Mouse (Mus musculus) intestine, postnatal 0 days (tissue): ENCODE data around the gene Oas1a. TPM values are rescaled to one million over a fixed set of nuclear protein-coding genes. Genes with fewer than 3 reads are reported as not detected.

ENCODE experiments used
- ATAC-seq: fragments of 200-750 bp; cut with Nextera tagmentation; 2 replicates; pipeline ENCODE4 v1.8.0; 2017; ENCODE audit warnings: mild to moderate bottlenecking, moderate TSS enrichment, moderate library complexity
- H3K27ac ChIP-seq: fragments of 300-500 bp; sonication (generic); 2 replicates; pipeline ENCODE4 v1.5.1; 2014; ENCODE audit warnings: mild to moderate bottlenecking, low read depth, low read length, moderate library complexity
- H3K27me3 ChIP-seq: fragments of 300-500 bp; sonication (generic); replicated peaks from 2 replicates; pipeline ENCODE4 v1.6.1; 2014; ENCODE audit warnings: low read length, mixed read lengths; ENCODE audit not compliant: control insufficient read depth, insufficient read depth
- H3K36me3 ChIP-seq: fragments of 300-500 bp; sonication (generic); 2 replicates; pipeline ENCODE4 v1.6.1; 2014; ENCODE audit warnings: mild to moderate bottlenecking, moderate library complexity; ENCODE audit not compliant: control insufficient read depth, insufficient read depth
- H3K4me1 ChIP-seq: fragments of 300-500 bp; sonication (generic); replicated peaks from 2 replicates; pipeline ENCODE4 v1.6.1; 2014; ENCODE audit warnings: antibody characterized with exemption, low read length, mixed read lengths; ENCODE audit not compliant: control insufficient read depth, insufficient read depth
- H3K4me2 ChIP-seq: fragments of 300-500 bp; sonication (generic); replicated peaks from 2 replicates; pipeline ENCODE4 v1.6.1; 2014; ENCODE audit warnings: low read depth, mild to moderate bottlenecking, moderate library complexity
- H3K4me3 ChIP-seq: fragments of 300-500 bp; sonication (generic); 2 replicates; pipeline ENCODE4 v1.5.1; 2014; ENCODE audit warnings: low read depth, low read length
- H3K9ac ChIP-seq: fragments of 300-500 bp; sonication (generic); 2 replicates; pipeline ENCODE4 v1.6.1; 2014; ENCODE audit warnings: mild to moderate bottlenecking, low read depth, low read length
- H3K9me3 ChIP-seq: fragments of 300-500 bp; sonication (generic); 2 replicates; pipeline ENCODE4 v1.6.1; 2016; ENCODE audit warnings: mixed run types; ENCODE audit not compliant: control insufficient read depth
- CTCF ChIP-seq: sonication (generic); IDR thresholded peaks from 2 replicates; pipeline ENCODE4 v1.5.1; 2016; ENCODE audit warnings: low read depth, mild to moderate bottlenecking, control low read depth, antibody characterized with exemption, moderate library complexity
- WGBS: fragments of 180-500 bp; shearing (Covaris S2); extraction: QIAGEN DNeasy Blood & Tissue Kit; methylation state at CpG from one replicate; pipeline ENCODE4 v1.1.7; 2014; 5-methylcytosine and 5-hydroxymethylcytosine counted together
- microRNA-seq: library from miRNA; unstranded; fragments of <30 nt; microRNA quantifications from one replicate; pipeline ENCODE4, GENCODE M21; 2016
- polyA plus RNA-seq: library from polyadenylated mRNA; unstranded; fragments of >200 nt; fragmentation: Nextera tagmentation; extraction: Ambion mirVana; gene quantifications from 2 replicates; pipeline ENCODE4 v1.2.1, GENCODE M21; 2015

The Oas1a gene
- polyA plus RNA-seq, 1 experiment from 2014 or later = 65.6 TPM

DNA sequence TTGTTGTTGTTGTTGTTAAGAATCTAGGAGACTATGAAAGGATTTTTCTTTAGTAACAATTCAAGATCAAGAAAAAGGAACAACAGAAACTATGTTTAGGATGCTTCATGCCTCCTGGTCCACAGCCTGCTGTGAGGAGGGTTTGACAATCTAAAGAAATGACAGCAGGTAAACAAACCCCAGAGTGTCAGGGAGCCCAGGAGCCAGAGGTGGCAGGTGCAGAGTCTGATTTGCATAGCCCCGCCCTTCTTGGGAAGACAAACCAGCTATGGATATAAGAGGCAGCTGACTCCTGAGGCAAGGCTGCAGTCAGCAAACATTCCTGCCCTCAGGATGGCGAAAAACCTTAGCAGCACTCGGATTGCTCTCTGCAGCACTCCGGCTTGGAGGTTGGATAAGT lies 46.2 kb downstream of the Oas1a start, which contains the start of gene Oas1h:
TSS of gene Oas1h (plus strand) at position 301 of the 400 bp plus-strand sequence.
- H3K4me3 ChIP-seq = no peak within 1 kb of the TSS
- H3K27me3 ChIP-seq = no peaks in the 10 kb centered on the region
- WGBS = 21% methylated on average over 4 of the region's 4 CpGs
- no peaks in the 10 kb centered on the region for H3K36me3 ChIP-seq
- ATAC-seq = peak; percentile 49; the same call in 1 of the 2 replicates
- no peak for TF ChIP-seq CTCF
- no peak within 1 kb of the TSS for H3K27ac ChIP-seq
- no peak within 1 kb of the TSS for H3K4me2 ChIP-seq
- no peak within 1 kb of the TSS for H3K9ac ChIP-seq
- H3K9me3 ChIP-seq = no peaks in the 10 kb centered on the region
- H3K4me1 ChIP-seq = no peaks in the 10 kb centered on the region

GRCm38 (mm10) chr5:120859241-120859640 lies 48.1 kb downstream of the Oas1a start:
- H3K36me3 ChIP-seq = no peaks in the 10 kb centered on the region
- TF ChIP-seq CTCF = no peak
- H3K9ac ChIP-seq = no peak overlapping the region
- no peaks in the 10 kb centered on the region for H3K27me3 ChIP-seq
- 66% methylated on average over 2 of the region's 2 CpGs for WGBS
- H3K4me2 ChIP-seq = no peak overlapping the region
- no peak overlapping the region for H3K4me3 ChIP-seq
- H3K27ac ChIP-seq = no peak overlapping the region
- H3K4me1 ChIP-seq = no peaks in the 10 kb centered on the region
- ATAC-seq = no peak
- H3K9me3 ChIP-seq = no peaks in the 10 kb centered on the region

DNA sequence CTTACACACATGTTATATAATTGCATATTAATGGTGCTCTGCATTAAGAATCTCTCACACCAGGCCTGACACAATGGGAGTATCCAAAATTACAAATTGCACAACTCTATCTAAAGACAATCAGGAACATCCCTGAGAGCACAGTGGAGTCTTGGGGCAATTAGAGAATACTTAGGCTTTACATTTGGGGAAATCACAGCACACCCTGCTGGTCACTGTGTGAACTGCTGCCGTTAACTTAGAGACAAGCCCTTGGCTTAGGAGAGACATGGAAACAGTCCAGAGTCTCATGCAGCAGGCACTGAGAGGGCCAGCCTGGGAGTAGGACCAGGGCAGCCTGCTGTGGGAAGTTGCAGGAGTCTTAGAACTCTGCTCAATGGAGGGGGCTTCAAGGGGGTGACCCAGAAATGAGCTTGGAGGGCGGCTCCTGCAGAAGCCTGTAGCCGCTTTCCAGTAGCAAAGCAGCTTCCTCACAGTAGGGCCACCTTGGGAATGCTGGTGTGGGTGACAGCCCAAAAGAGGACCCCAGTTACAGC lies 57.7 kb downstream of the Oas1a start:
- Histone ChIP-seq H3K27me3 (no peaks in the 10 kb centered on the region), H3K9ac (no peak overlapping the region), H3K27ac (no peak overlapping the region), H3K4me2 (no peak overlapping the region), H3K9me3 (no peaks in the 10 kb centered on the region), H3K36me3 (no peaks in the 10 kb centered on the region), H3K4me3 (no peak overlapping the region), H3K4me1 (no peaks in the 10 kb centered on the region)
- peak; percentile 84 for TF ChIP-seq CTCF
- no peak for ATAC-seq
- WGBS = 64% methylated on average over 3 of the region's 3 CpGs

DNA sequence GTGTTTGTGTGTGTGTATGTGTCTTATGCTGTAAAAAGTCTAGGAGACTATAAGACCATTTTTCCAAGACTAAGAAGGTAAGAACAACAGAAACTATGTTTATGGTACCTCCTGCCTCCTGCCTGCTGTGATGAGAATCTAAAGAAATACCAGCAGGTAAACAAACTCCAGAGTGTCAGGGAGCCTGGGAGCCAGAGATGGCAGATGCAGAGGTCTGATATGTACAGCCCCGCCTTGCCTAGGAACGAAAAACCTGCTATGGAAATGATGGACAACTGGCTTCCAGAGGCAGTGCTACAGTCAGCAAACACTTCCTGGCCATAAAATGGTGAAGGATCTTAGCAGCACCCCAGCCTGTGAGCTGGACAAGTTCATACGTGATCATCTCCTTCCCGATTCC lies 60.3 kb downstream of the Oas1a start, which contains the start of gene Oas1f:
TSS of gene Oas1f (plus strand) at position 301 of the 400 bp plus-strand sequence.
- Histone ChIP-seq H3K4me2 (no peak within 1 kb of the TSS), H3K9ac (no peak within 1 kb of the TSS), H3K36me3 (no peaks in the 10 kb centered on the region), H3K27ac (no peak within 1 kb of the TSS), H3K4me3 (no peak within 1 kb of the TSS), H3K9me3 (no peaks in the 10 kb centered on the region), H3K27me3 (no peaks in the 10 kb centered on the region), H3K4me1 (no peaks in the 10 kb centered on the region)
- 22% methylated on average over 4 of the region's 4 CpGs for WGBS
- no peak for ATAC-seq
- no peak for TF ChIP-seq CTCF

Small RNAs within 50 kb of the gene (microRNA-seq; reads per million reads assigned to microRNA genes)
- gene Gm22907 = not detected

Other genes with a start within 250 kb of the Oas1a start
- gene Dtx1, start 195.6 kb downstream of the Oas1a start, polyA plus RNA-seq = 2.3 and 2.5 TPM in 2 replicates
- 0.23 and 0.41 TPM in 2 replicates for gene Oas2, start 157.7 kb downstream of the Oas1a start, polyA plus RNA-seq
- 0.66 and 0.78 TPM in 2 replicates for gene Oas3, start 129.9 kb downstream of the Oas1a start, polyA plus RNA-seq
- gene Oas1e, start 112.0 kb downstream of the Oas1a start, polyA plus RNA-seq = 0.10 TPM in 1 of 2 replicates, not detected in the other
- 1.0 and 1.2 TPM in 2 replicates for gene Oas1c, start 95.0 kb downstream of the Oas1a start, polyA plus RNA-seq
- gene Oas1f, start 60.2 kb downstream of the Oas1a start, polyA plus RNA-seq = not detected in 2 replicates
- gene Oas1h, start 46.1 kb downstream of the Oas1a start, polyA plus RNA-seq = not detected in 2 replicates
- gene Oas1g, start 19.9 kb downstream of the Oas1a start, polyA plus RNA-seq = 30.9 and 31.8 TPM in 2 replicates
- gene Oas1d, start 7.0 kb upstream of the Oas1a start, polyA plus RNA-seq = 0.18 and 0.25 TPM in 2 replicates
- gene Rph3a, start 102.6 kb upstream of the Oas1a start, polyA plus RNA-seq = 0.48 and 0.77 TPM in 2 replicates